Mouse (Mus musculus): Measurements from ENCODE around the gene Tbc1d1.

The Tbc1d1 gene

GRCm38 (mm10) chr5:64237693-64238092 lies 81.6 kb downstream of the Tbc1d1 start:
- DNase-seq (ENCODE audit: low read depth) = no peak

- DNase-seq (ENCODE audit: low read depth) = no peak
These were observed 83.0 kb downstream of the Tbc1d1 start for GRCm38 (mm10) chr5:64238894-64239652.

DNA sequence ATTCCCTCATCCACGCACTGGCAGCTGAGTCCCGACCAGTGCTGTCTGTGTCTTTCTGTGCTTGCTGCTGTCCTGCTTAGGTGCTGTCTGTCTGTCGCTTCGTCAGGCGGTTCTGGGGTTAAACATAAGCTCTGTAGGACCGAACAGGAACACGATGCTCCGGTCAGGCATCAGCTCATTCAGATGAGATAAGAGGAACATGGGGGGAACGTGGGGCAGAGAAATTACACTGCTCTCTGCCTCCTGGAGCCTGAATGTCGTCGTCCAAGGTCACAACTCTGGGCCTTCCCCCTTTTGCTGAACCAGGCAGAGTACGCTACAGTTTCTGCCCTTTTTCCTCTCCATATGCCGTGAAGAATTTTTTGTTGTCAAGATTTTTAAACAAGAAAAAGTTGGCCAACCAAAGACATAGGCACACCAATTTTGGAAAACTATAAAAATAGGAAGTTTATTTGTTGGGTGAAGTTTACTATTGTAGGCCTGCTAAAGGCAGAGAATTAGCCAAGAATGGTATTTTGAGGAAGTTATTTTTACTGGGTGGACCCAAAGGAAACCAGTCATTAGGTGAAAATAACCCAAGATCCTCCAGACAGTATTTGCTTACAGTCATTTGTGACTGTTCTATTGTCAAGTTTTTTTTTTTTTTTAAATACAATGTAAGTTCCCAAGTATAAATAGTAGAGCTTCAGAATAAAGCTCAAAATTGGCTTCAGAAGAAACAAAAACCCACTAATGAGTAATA lies 85.0 kb downstream of the Tbc1d1 start:
- DNase-seq (ENCODE audit: low read depth) = no peak

GRCm38 (mm10) chr5:64241867-64242266 lies 85.8 kb downstream of the Tbc1d1 start:
- DNase-seq (ENCODE audit: low read depth) = no peak

GRCm38 (mm10) chr5:64242795-64243455 lies 86.8 kb downstream of the Tbc1d1 start:
- DNase-seq (ENCODE audit: low read depth) = no peak

GRCm38 (mm10) chr5:64243666-64244065 lies 87.6 kb downstream of the Tbc1d1 start:
- DNase-seq (ENCODE audit: low read depth) = no peak

- no peak for DNase-seq (ENCODE audit: low read depth)
These were observed 88.2 kb downstream of the Tbc1d1 start for GRCm38 (mm10) chr5:64244283-64244682.

DNA sequence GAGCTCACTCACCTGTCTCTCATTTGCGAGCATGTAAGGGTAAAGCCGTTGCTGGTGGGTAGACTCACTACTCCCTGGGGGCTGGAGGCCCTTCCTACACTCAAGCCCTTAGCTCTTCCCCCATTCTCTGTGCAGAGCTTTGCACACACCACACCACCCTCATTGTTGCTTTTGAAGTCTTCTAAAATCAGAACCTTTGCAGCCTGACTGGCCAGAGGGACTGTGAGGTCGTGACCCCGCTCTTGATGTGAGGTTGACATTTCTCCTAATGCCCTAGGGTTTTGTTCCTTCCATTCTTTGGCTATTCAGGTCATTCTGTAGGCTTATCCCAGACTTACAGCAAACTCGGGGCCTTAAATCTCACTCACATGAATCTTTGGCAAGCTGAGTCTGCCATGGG lies 88.6 kb downstream of the Tbc1d1 start:
- DNase-seq (ENCODE audit: low read depth) = no peak

GRCm38 (mm10) chr5:64251435-64251834 lies 95.3 kb downstream of the Tbc1d1 start:
- no peak for DNase-seq (ENCODE audit: low read depth)

- no peak for DNase-seq (ENCODE audit: low read depth)
These were observed 98.2 kb downstream of the Tbc1d1 start for GRCm38 (mm10) chr5:64254278-64254677.

DNA sequence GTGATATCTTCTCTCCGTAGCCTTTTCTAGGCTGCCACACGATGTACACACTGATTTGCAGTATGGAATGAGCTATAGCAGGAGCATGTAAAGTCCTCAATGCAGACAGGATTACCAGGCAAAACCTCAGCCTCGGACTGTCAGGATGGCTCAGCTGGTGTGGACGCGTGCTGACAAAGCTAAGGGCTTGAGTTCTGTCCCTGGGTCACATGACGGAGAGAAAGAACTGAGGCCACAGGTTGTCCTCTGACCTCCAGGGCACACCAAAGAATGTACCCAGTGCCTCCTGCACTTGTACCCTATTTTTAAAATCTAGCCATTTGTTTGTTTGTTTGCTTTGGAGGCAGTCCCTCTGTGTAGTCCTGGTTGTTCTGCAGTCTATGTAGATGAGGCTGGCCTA lies 98.9 kb downstream of the Tbc1d1 start:
- DNase-seq (ENCODE audit: low read depth) = no peak

GRCm38 (mm10) chr5:64263348-64263747 lies 107.2 kb downstream of the Tbc1d1 start:
- DNase-seq (ENCODE audit: low read depth) = no peak

DNA sequence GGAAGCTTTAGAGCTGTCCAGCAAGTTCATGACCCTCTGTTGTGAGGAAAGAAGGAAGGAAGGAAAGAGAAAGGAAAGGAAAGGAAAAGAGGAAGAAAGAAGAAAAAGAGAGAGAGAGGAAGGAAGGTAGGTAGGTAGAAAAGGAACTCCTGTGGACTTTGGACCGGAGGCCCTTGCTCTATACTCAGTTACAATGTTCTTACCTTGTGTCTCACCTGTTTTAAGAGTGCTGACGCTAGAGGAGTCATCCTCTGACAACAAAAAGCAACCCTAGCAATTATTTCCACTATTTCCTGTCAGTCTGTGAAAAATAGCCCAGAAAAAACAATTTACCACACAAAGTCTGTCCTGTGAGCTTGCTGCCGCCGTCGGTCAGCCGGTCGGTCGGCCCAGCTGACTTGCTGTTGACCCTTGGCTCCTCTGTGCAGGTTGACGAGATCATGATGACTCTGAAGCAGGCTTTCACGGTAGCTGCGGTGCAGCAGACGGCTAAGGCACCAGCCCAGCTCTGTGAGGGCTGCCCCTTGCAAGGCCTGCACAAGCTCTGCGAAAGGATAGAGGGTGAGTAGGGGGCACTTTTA lies 107.9 kb downstream of the Tbc1d1 start:
- DNase-seq (ENCODE audit: low read depth) = no peak

- peak; percentile 58 for DNase-seq (ENCODE audit: low read depth)
These were observed 109.0 kb downstream of the Tbc1d1 start for GRCm38 (mm10) chr5:64265145-64265544.

- DNase-seq (ENCODE audit: low read depth) = no peak
These were observed 109.8 kb downstream of the Tbc1d1 start for GRCm38 (mm10) chr5:64265906-64266305.

DNA sequence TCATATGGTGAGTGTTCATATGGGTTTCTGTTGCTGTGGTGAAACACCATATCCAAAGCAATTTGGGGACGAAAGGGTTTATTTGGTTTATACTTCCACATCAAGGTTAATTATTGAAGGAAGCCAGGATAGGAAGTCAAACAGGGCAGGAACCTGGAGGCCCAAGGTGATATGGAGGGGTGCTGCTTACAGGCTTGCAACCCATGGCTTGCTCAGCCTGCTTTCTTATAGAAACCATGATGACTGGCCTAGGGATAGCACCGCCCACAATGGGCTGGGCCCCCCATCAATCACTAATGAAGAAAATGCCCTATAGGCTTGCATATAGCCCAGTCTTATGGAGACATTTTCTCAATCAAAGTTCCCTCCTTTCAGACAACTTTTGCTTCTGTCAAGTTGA lies 110.4 kb downstream of the Tbc1d1 start:
- DNase-seq (ENCODE audit: low read depth) = no peak

- DNase-seq (ENCODE audit: low read depth) = no peak
These were observed 111.2 kb downstream of the Tbc1d1 start for GRCm38 (mm10) chr5:64267279-64267678.

DNA sequence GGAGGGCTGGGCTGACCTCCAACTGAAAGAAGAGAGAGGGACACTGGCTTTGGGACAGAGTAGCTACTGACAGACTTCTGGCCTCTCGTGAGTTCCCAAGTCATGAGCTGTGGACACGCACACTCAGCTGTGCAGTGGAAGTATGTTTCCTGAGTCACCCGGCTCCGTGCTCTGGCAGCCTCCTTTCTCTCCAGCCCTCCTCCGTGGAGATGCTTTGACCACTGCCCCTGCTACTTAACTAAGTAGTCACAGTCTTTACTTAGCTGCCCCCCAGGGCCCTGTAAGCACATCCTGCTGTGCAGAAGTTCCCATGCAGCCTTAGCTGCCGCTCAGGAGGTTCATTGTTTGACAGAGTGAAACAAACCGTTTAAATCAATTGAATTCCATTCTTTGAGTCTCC lies 113.6 kb downstream of the Tbc1d1 start:
- DNase-seq (ENCODE audit: low read depth) = no peak

- DNase-seq (ENCODE audit: low read depth) = no peak
These were observed 117.4 kb downstream of the Tbc1d1 start for GRCm38 (mm10) chr5:64273517-64273916.

GRCm38 (mm10) chr5:64274296-64274695 lies 118.2 kb downstream of the Tbc1d1 start:
- DNase-seq (ENCODE audit: low read depth) = no peak

DNA sequence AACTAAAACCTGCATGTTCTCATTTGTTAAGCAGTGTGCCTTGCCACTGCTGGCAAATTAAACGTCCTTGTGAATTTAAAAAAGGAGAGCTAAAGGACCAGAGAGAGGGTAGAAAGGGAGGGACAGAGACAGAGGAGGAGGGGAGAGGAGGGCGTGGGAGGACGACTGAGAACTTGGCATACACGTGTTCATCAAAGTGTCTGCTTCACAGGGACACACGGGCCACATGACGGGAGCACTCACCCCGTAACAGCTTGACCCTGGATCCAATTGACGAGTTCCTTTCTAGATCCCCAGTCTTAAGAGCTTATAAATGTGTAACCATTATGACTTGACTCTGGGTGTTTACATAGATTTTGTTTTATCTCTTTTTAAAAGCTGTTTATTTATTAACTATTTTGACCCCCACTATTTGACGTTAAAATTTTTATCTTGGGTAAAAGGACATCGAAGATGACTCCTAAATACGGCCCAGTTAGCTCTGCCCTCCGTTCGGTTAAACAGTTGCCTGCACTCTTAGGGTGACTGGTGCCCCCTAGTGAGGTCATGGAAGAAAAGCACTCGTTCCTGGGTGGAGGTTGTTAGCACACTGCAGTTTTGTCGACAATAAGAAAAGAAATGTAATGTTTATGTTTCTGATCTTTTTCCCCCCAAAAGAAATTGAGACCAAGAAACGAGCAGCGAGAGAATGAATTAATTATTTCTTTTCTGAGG lies 118.8 kb downstream of the Tbc1d1 start:
- peak; percentile 68 for DNase-seq (ENCODE audit: low read depth)

DNA sequence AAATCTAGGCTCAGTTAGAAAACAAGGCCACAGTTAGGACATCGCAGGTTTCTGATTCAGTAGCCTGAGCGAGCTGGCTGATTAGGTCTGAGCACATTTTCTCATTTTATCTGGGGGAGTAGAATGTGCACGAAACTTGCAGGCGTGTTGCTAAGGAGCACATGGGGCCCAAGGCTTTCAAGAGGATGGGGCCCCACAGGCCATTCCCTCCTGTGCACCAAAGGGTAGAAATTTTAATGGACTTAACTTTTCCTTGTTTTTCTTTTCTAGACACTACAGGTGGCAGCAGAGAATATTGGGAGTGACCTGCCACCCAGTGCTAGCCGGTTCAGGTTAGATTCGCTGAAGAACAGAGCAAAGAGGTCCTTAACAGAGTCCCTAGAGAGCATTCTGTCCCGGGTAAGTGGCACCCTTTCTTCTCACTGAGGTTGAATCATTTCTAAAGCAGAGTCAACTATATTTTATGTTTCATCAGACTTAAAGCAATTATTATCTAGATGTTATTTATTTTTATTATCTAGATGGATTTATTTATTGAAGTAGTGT lies 121.6 kb downstream of the Tbc1d1 start:
- no peak for DNase-seq (ENCODE audit: low read depth)
